Mouse (Mus musculus) embryonic facial prominence, embryonic 14.5 days (tissue): ENCODE measurements around the gene Tfam. TPM values are rescaled to one million over a fixed set of nuclear protein-coding genes. Genes with fewer than 3 reads are reported as not detected.

Source experiments
- ATAC-seq: fragments of 200-750 bp; cut with Nextera tagmentation; 2 replicates; pipeline ENCODE4 v1.8.0; 2017; ENCODE audit warnings: low read depth, moderate number of reproducible peaks, moderate TSS enrichment
- DNase-seq: peaks from one replicate; pipeline ENCODE4 v3.0.0-alpha.2; 2015; ENCODE audit warnings: low spot score
- H3K27ac ChIP-seq: fragments of 300-500 bp; sonication (generic); replicated peaks from 2 replicates; pipeline ENCODE4 v1.5.1; 2014; ENCODE audit warnings: low read depth, mild to moderate bottlenecking, low read length, moderate library complexity
- H3K27me3 ChIP-seq: fragments of 300-500 bp; sonication (generic); replicated peaks from 2 replicates; pipeline ENCODE4 v1.6.1; 2014; ENCODE audit warnings: low read length; ENCODE audit not compliant: control insufficient read depth, insufficient read depth
- H3K36me3 ChIP-seq: fragments of 300-500 bp; sonication (generic); 2 replicates; pipeline ENCODE4 v1.6.1; 2014; ENCODE audit warnings: low read length, mixed read lengths; ENCODE audit not compliant: control insufficient read depth, insufficient read depth
- H3K4me1 ChIP-seq: fragments of 300-500 bp; sonication (generic); 2 replicates; pipeline ENCODE4 v1.6.1; 2014; ENCODE audit warnings: antibody characterized with exemption, low read length; ENCODE audit not compliant: control insufficient read depth, insufficient read depth
- H3K4me2 ChIP-seq: fragments of 300-500 bp; sonication (generic); 2 replicates; pipeline ENCODE4 v1.6.1; 2014; ENCODE audit warnings: low read depth, mild to moderate bottlenecking, low read length, moderate library complexity, mixed read lengths
- H3K4me3 ChIP-seq: fragments of 300-500 bp; sonication (generic); 2 replicates; pipeline ENCODE4 v1.5.1; 2014; ENCODE audit warnings: low read depth, mild to moderate bottlenecking, low read length
- H3K9ac ChIP-seq: fragments of 300-500 bp; sonication (generic); 2 replicates; pipeline ENCODE4 v1.6.1; 2014; ENCODE audit warnings: low read depth, mild to moderate bottlenecking, low read length, moderate library complexity, mixed read lengths
- H3K9me3 ChIP-seq: fragments of 300-500 bp; sonication (generic); 2 replicates; pipeline ENCODE4 v1.6.1; 2016; ENCODE audit warnings: low read length; ENCODE audit not compliant: control insufficient read depth
- WGBS: fragments of 180-500 bp; shearing (Covaris S2); extraction: QIAGEN DNeasy Blood & Tissue Kit; methylation state at CpG from one replicate; pipeline ENCODE4 v1.1.7; 2014; 5-methylcytosine and 5-hydroxymethylcytosine counted together
- polyA plus RNA-seq: library from polyadenylated mRNA; unstranded; fragments of >200 nt; fragmentation: Nextera tagmentation; extraction: Ambion mirVana; gene quantifications from 2 replicates; pipeline ENCODE4 v1.2.1, GENCODE M21; 2014

Tfam gene
- 56.5 and 64.1 TPM in 2 replicates for polyA plus RNA-seq

GRCm38 (mm10) chr10:71238240-71238554 is at the start of gene Tfam:
Gene Tfam (minus strand): TSS chr10:71238280.
- WGBS: 4% methylated on average over 7 of the region's 7 CpGs
- Histone ChIP-seq H3K4me2 (peak within 1 kb of the TSS; percentile 64), H3K27ac (peak within 1 kb of the TSS; percentile 21), H3K4me3 (peak within 1 kb of the TSS; percentile 91), H3K36me3 (peaks cover 22% of the 10 kb centered on the region), H3K4me1 (peaks cover 5% of the 10 kb centered on the region; the same call in 1 of the 2 replicates), H3K9me3 (no peaks in the 10 kb centered on the region), H3K27me3 (no peaks in the 10 kb centered on the region), H3K9ac (peak within 1 kb of the TSS; percentile 90)
- ATAC-seq: no peak
- DNase-seq: no peak

GRCm38 (mm10) chr10:71285126-71285580 is 47.1 kb upstream of the Tfam start, which contains the start of gene Ube2d1:
Gene Ube2d1 (minus strand): TSS chr10:71285262.
- Histone ChIP-seq H3K27ac (peak within 1 kb of the TSS; percentile 67), H3K9me3 (no peaks in the 10 kb centered on the region), H3K4me3 (peak within 1 kb of the TSS; percentile 96), H3K27me3 (no peaks in the 10 kb centered on the region), H3K4me2 (peak within 1 kb of the TSS; percentile 78), H3K4me1 (peaks cover 17% of the 10 kb centered on the region; the same call in 1 of the 2 replicates), H3K36me3 (no peaks in the 10 kb centered on the region), H3K9ac (peak within 1 kb of the TSS; percentile 94)
- ATAC-seq (peak; percentile 95), DNase-seq (peak; percentile 91)
- WGBS: 0% methylated on average over 14 of the region's 50 CpGs

DNA sequence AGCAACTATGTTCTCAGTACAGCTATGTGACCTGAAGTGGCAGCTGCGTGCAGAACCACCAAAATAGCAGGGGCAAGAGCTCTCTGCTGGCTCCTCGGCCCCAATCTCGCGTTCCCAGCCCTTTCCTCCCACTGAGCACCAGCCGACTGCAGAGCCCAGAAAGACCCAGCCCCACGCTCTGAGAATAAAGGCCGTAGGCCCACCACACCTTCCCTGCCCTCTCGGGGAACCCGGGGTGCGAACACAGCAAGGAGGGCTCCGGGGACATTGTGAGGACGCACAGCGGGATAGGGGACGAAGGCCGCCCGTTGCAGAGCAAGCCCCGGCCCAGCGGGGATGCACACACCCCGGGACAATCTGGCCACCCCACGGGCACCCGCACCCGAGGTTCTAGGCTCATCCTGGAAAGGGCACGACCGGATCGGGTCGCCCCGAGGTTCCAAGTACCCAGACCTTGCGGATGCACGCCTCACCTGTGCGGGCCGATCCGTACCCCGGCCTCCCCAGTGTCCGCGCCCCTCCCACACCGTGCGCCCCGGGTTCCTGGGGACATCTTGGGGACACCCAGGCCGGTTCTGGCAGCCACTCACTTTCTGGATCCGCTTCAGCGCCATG is 46.5 kb upstream of the Tfam start:
- Histone ChIP-seq H3K9ac (peak overlapping the region; percentile 94), H3K27me3 (no peaks in the 10 kb centered on the region), H3K36me3 (no peaks in the 10 kb centered on the region), H3K27ac (peak overlapping the region; percentile 67), H3K4me2 (peak overlapping the region; percentile 78), H3K9me3 (no peaks in the 10 kb centered on the region), H3K4me1 (peaks cover 17% of the 10 kb centered on the region; the same call in 1 of the 2 replicates), H3K4me3 (peak overlapping the region; percentile 96)
- WGBS: 1% methylated on average over 23 of the region's 41 CpGs
- DNase-seq (peak; percentile 56), ATAC-seq (peak; percentile 70)

GRCm38 (mm10) chr10:71284131-71284510 is 46.0 kb upstream of the Tfam start:
- DNase-seq (no peak), ATAC-seq (no peak)
- Histone ChIP-seq H3K27me3 (no peaks in the 10 kb centered on the region), H3K4me2 (peak overlapping the region; percentile 78), H3K4me3 (peak overlapping the region; percentile 96), H3K36me3 (no peaks in the 10 kb centered on the region), H3K9ac (peak overlapping the region; percentile 94), H3K4me1 (peaks cover 17% of the 10 kb centered on the region; the same call in 1 of the 2 replicates), H3K27ac (peak overlapping the region; percentile 67; the same call in 1 of the 2 replicates), H3K9me3 (no peaks in the 10 kb centered on the region)
- WGBS: 16% methylated on average over 8 of the region's 8 CpGs

GRCm38 (mm10) chr10:71273008-71273739 is 35.1 kb upstream of the Tfam start:
- Histone ChIP-seq H3K4me2 (no peak overlapping the region), H3K4me3 (no peak overlapping the region), H3K9ac (no peak overlapping the region), H3K36me3 (no peaks in the 10 kb centered on the region), H3K27me3 (no peaks in the 10 kb centered on the region), H3K27ac (no peak overlapping the region), H3K4me1 (peaks cover 5% of the 10 kb centered on the region; the same call in 1 of the 2 replicates), H3K9me3 (no peaks in the 10 kb centered on the region)
- 56% methylated on average over 9 of the region's 9 CpGs for WGBS
- DNase-seq (peak; percentile 27), ATAC-seq (peak; percentile 44; the same call in 1 of the 2 replicates)

DNA sequence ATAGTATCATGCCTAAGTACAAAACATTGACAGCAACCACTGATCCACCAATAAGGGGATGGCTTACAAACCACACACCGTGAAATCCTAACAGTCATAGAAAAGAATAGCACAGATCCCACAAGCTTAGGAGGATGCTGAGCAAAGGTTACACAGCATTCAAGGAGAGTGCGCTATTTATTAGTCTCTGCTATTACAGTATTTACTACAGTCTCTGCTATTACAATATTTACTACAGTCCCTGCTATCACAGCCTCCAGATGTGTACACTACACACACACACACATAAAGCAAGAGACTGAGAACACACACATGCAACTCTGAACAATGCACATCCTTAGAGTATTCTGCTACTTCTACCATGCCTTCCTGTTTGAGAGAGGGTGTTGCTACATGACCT is 29.9 kb upstream of the Tfam start:
- no peaks in the 10 kb centered on the region for H3K27me3 ChIP-seq
- H3K4me3 ChIP-seq: no peak overlapping the region
- no peaks in the 10 kb centered on the region for H3K36me3 ChIP-seq
- 91% methylated on average over 2 of the region's 2 CpGs for WGBS
- H3K4me1 ChIP-seq: peaks cover 8% of the 10 kb centered on the region
- DNase-seq (no peak), ATAC-seq (no peak)
- no peaks in the 10 kb centered on the region for H3K9me3 ChIP-seq
- H3K9ac ChIP-seq: no peak overlapping the region
- no peak overlapping the region for H3K27ac ChIP-seq
- no peak overlapping the region for H3K4me2 ChIP-seq

DNA sequence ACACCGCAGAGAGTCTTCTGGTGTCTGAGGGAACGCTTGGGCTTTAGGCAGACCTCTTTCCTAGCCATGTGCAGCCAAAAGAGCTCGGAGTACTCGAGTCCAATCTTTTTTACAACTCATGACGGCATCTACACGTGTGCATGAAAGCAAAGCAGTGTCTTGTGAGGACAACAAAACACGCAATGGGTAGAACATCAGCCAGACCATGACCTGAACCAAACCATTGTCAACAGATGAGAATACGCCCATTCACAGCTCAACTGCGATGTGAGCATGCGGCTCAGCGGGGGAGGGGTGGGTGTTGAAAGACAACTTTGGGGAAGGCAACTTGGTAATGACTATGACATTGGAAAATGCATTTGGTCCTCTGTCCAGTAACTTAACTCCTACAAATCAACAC is 29.4 kb upstream of the Tfam start:
- ATAC-seq (no peak), DNase-seq (no peak)
- WGBS: 86% methylated on average over 11 of the region's 11 CpGs
- Histone ChIP-seq H3K4me1 (peaks cover 5% of the 10 kb centered on the region), H3K9me3 (no peaks in the 10 kb centered on the region), H3K4me2 (no peak overlapping the region), H3K27me3 (no peaks in the 10 kb centered on the region), H3K36me3 (no peaks in the 10 kb centered on the region), H3K4me3 (no peak overlapping the region), H3K9ac (no peak overlapping the region), H3K27ac (no peak overlapping the region)

DNA sequence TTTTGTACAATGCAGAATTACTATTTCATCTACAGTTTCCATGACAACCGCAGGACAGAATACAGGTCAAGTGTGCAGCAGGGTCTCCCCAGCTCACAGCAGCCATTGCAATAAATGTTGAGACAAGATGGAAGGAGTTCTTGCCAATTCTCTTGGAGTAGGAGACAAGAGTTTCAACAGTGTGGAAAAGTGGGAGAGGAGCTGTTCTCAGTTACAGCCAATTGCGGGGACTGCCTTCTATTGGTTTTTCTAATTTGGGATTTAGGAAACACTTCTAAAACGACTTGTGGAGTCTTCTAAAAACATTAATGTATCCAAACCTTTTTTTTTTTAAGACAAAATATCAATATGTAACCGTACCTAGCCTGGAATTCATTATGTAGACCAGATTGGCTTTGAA is 27.0 kb upstream of the Tfam start:
- Histone ChIP-seq H3K9me3 (no peaks in the 10 kb centered on the region), H3K4me1 (peaks cover 5% of the 10 kb centered on the region; the same call in 1 of the 2 replicates), H3K27me3 (no peaks in the 10 kb centered on the region), H3K9ac (no peak overlapping the region), H3K27ac (no peak overlapping the region), H3K4me2 (no peak overlapping the region), H3K36me3 (peaks cover 20% of the 10 kb centered on the region), H3K4me3 (no peak overlapping the region)
- DNase-seq: no peak
- ATAC-seq: no peak
- 62% methylated on average over 4 of the region's 4 CpGs for WGBS
